Mouse (Mus musculus): ENCODE measurements around the gene Ptger1. TPM values are rescaled to one million over a fixed set of nuclear protein-coding genes. Genes with fewer than 3 reads are reported as not detected.

The Ptger1 gene
- polyA plus RNA-seq, 1 experiment from 2014 or later, result 1.1 TPM

- H3K9ac ChIP-seq (ENCODE audit: low read depth, low read length), result no peak overlapping the region
- ATAC-seq, result peak; percentile 39
- peak; percentile 99 for TF ChIP-seq CTCF (IDR thresholded peaks at IDR 0.05; ENCODE audit: low read depth)
- WGBS, result 6% methylated on average over 4 of the region's 4 CpGs
- no peaks in the 10 kb centered on the region for H3K27me3 ChIP-seq (replicated peaks; ENCODE audit: control insufficient read depth, insufficient read depth, low read length)
- no peak overlapping the region for H3K4me3 ChIP-seq (ENCODE audit: low read depth, low read length)
- no peak overlapping the region; the same call in 1 of the 2 replicates for H3K27ac ChIP-seq (ENCODE audit: low read depth, low read length)
- peaks cover 17% of the 10 kb centered on the region; the same call in 1 of the 2 replicates for H3K4me1 ChIP-seq (replicated peaks; ENCODE audit: control insufficient read depth, insufficient read depth, low read length)
- H3K36me3 ChIP-seq (ENCODE audit: control insufficient read depth, insufficient read depth), result peaks cover 9% of the 10 kb centered on the region; the same call in 1 of the 2 replicates
- H3K9me3 ChIP-seq (ENCODE audit: control insufficient read depth), result no peaks in the 10 kb centered on the region
- H3K4me2 ChIP-seq (replicated peaks; ENCODE audit: low read depth), result 0 out of 2 replicates have a peak overlapping the region, but pooled peaks have one; percentile 10
Measured at GRCm38 (mm10) chr8:83662421-83662826, 4.1 kb upstream of the Ptger1 start.

GRCm38 (mm10) chr8:83664096-83664495, 2.4 kb upstream of the Ptger1 start:
- no peak overlapping the region for H3K4me3 ChIP-seq (ENCODE audit: low read depth, low read length)
- H3K9me3 ChIP-seq (ENCODE audit: control insufficient read depth), result no peaks in the 10 kb centered on the region
- TF ChIP-seq CTCF (IDR thresholded peaks at IDR 0.05; ENCODE audit: low read depth), result no peak
- no peak overlapping the region for H3K9ac ChIP-seq (ENCODE audit: low read depth, low read length)
- ATAC-seq, result no peak
- H3K27ac ChIP-seq (ENCODE audit: low read depth, low read length), result no peak overlapping the region
- H3K4me2 ChIP-seq (replicated peaks; ENCODE audit: low read depth), result no peak overlapping the region
- peaks cover 22% of the 10 kb centered on the region; the same call in 1 of the 2 replicates for H3K4me1 ChIP-seq (replicated peaks; ENCODE audit: control insufficient read depth, insufficient read depth, low read length)
- no peaks in the 10 kb centered on the region for H3K27me3 ChIP-seq (replicated peaks; ENCODE audit: control insufficient read depth, insufficient read depth, low read length)
- WGBS, result 95% methylated on average over 13 of the region's 13 CpGs
- peaks cover 11% of the 10 kb centered on the region; the same call in 1 of the 2 replicates for H3K36me3 ChIP-seq (ENCODE audit: control insufficient read depth, insufficient read depth)

GRCm38 (mm10) chr8:83664931-83665625, 1.4 kb upstream of the Ptger1 start:
- Histone ChIP-seq H3K27me3 (replicated peaks; ENCODE audit: control insufficient read depth, insufficient read depth, low read length) (no peaks in the 10 kb centered on the region), H3K4me1 (replicated peaks; ENCODE audit: control insufficient read depth, insufficient read depth, low read length) (peaks cover 22% of the 10 kb centered on the region; the same call in 1 of the 2 replicates), H3K36me3 (ENCODE audit: control insufficient read depth, insufficient read depth) (peaks cover 21% of the 10 kb centered on the region), H3K27ac (ENCODE audit: low read depth, low read length) (no peak overlapping the region), H3K9ac (ENCODE audit: low read depth, low read length) (no peak overlapping the region), H3K4me2 (replicated peaks; ENCODE audit: low read depth) (no peak overlapping the region), H3K4me3 (ENCODE audit: low read depth, low read length) (no peak overlapping the region), H3K9me3 (ENCODE audit: control insufficient read depth) (no peaks in the 10 kb centered on the region)
- no peak for ATAC-seq
- 43% methylated on average over 2 of the region's 2 CpGs for WGBS
- no peak for TF ChIP-seq CTCF (IDR thresholded peaks at IDR 0.05; ENCODE audit: low read depth)

- Histone ChIP-seq H3K9me3 (ENCODE audit: control insufficient read depth) (no peaks in the 10 kb centered on the region), H3K36me3 (ENCODE audit: control insufficient read depth, insufficient read depth) (peaks cover 39% of the 10 kb centered on the region), H3K4me3 (ENCODE audit: low read depth, low read length) (0 out of 2 replicates have a peak overlapping the region, but pooled peaks have one; percentile 9), H3K4me1 (replicated peaks; ENCODE audit: control insufficient read depth, insufficient read depth, low read length) (peaks cover 15% of the 10 kb centered on the region; the same call in 1 of the 2 replicates), H3K4me2 (replicated peaks; ENCODE audit: low read depth) (peak overlapping the region; percentile 43; the same call in 1 of the 2 replicates), H3K9ac (ENCODE audit: low read depth, low read length) (no peak overlapping the region), H3K27ac (ENCODE audit: low read depth, low read length) (no peak overlapping the region), H3K27me3 (replicated peaks; ENCODE audit: control insufficient read depth, insufficient read depth, low read length) (no peaks in the 10 kb centered on the region)
- no peak for ATAC-seq
- WGBS, result 93% methylated on average over 3 of the region's 3 CpGs
- no peak for TF ChIP-seq CTCF (IDR thresholded peaks at IDR 0.05; ENCODE audit: low read depth)
Measured at GRCm38 (mm10) chr8:83666866-83667234, 372 bp downstream of the Ptger1 start.

- WGBS, result 80% methylated on average over 10 of the region's 10 CpGs
- ATAC-seq, result no peak
- Histone ChIP-seq H3K4me2 (replicated peaks; ENCODE audit: low read depth) (peak overlapping the region; percentile 63; the same call in 1 of the 2 replicates), H3K9ac (ENCODE audit: low read depth, low read length) (no peak overlapping the region), H3K4me3 (ENCODE audit: low read depth, low read length) (no peak overlapping the region), H3K36me3 (ENCODE audit: control insufficient read depth, insufficient read depth) (peaks cover 46% of the 10 kb centered on the region), H3K4me1 (replicated peaks; ENCODE audit: control insufficient read depth, insufficient read depth, low read length) (peaks cover 9% of the 10 kb centered on the region; the same call in 1 of the 2 replicates), H3K9me3 (ENCODE audit: control insufficient read depth) (no peaks in the 10 kb centered on the region), H3K27ac (ENCODE audit: low read depth, low read length) (no peak overlapping the region), H3K27me3 (replicated peaks; ENCODE audit: control insufficient read depth, insufficient read depth, low read length) (no peaks in the 10 kb centered on the region)
- no peak for TF ChIP-seq CTCF (IDR thresholded peaks at IDR 0.05; ENCODE audit: low read depth)
Measured at GRCm38 (mm10) chr8:83667526-83667925, 1.0 kb downstream of the Ptger1 start.

GRCm38 (mm10) chr8:83668010-83668916, 1.8 kb downstream of the Ptger1 start:
- Histone ChIP-seq H3K4me2 (replicated peaks; ENCODE audit: low read depth) (peak overlapping the region; percentile 63), H3K9ac (ENCODE audit: low read depth, low read length) (0 out of 2 replicates have a peak overlapping the region, but pooled peaks have one; percentile 34), H3K9me3 (ENCODE audit: control insufficient read depth) (no peaks in the 10 kb centered on the region), H3K4me3 (ENCODE audit: low read depth, low read length) (peak overlapping the region; percentile 26), H3K27ac (ENCODE audit: low read depth, low read length) (no peak overlapping the region), H3K4me1 (replicated peaks; ENCODE audit: control insufficient read depth, insufficient read depth, low read length) (peaks cover 6% of the 10 kb centered on the region; the same call in 1 of the 2 replicates), H3K27me3 (replicated peaks; ENCODE audit: control insufficient read depth, insufficient read depth, low read length) (no peaks in the 10 kb centered on the region), H3K36me3 (ENCODE audit: control insufficient read depth, insufficient read depth) (peaks cover 53% of the 10 kb centered on the region)
- peak; percentile 91 for TF ChIP-seq CTCF (IDR thresholded peaks at IDR 0.05; ENCODE audit: low read depth)
- WGBS, result 25% methylated on average over 80 of the region's 80 CpGs
- ATAC-seq, result peak; percentile 46
